Mouse (Mus musculus) kidney, embryonic 14.5 days (tissue): ENCODE data around the gene Ergic1. TPM values are rescaled to one million over a fixed set of nuclear protein-coding genes. Genes with fewer than 3 reads are reported as not detected.

Experiments
- ATAC-seq: fragments of 200-750 bp; cut with Nextera tagmentation; 2 replicates; pipeline ENCODE4 v1.8.0; 2017; ENCODE audit warnings: moderate number of reproducible peaks, mild to moderate bottlenecking, moderate TSS enrichment, moderate library complexity; ENCODE audit not compliant: low FRiP score, low TSS enrichment
- H3K27ac ChIP-seq: fragments of 300-500 bp; sonication (generic); 2 replicates; pipeline ENCODE4 v1.5.1; 2014; ENCODE audit warnings: low read depth, mild to moderate bottlenecking, low read length, moderate library complexity, mixed read lengths
- H3K27me3 ChIP-seq: fragments of 300-500 bp; sonication (generic); 2 replicates; pipeline ENCODE4 v1.6.1; 2014; ENCODE audit warnings: mild to moderate bottlenecking, low read length; ENCODE audit not compliant: control insufficient read depth, insufficient read depth
- H3K36me3 ChIP-seq: fragments of 300-500 bp; sonication (generic); 2 replicates; pipeline ENCODE4 v1.6.1; 2014; ENCODE audit warnings: low read length, mixed read lengths; ENCODE audit not compliant: control insufficient read depth, insufficient read depth
- H3K4me1 ChIP-seq: fragments of 300-500 bp; sonication (generic); 2 replicates; pipeline ENCODE4 v1.6.1; 2014; ENCODE audit warnings: low read length, mixed read lengths; ENCODE audit not compliant: control insufficient read depth, insufficient read depth
- H3K4me2 ChIP-seq: fragments of 300-500 bp; sonication (generic); replicated peaks from 2 replicates; pipeline ENCODE4 v1.6.1; 2014; ENCODE audit warnings: low read depth, mild to moderate bottlenecking, low read length
- H3K4me3 ChIP-seq: fragments of 300-500 bp; sonication (generic); 2 replicates; pipeline ENCODE4 v1.5.1; 2014; ENCODE audit warnings: mild to moderate bottlenecking, low read length
- H3K9ac ChIP-seq: fragments of 300-500 bp; sonication (generic); 2 replicates; pipeline ENCODE4 v1.6.1; 2014; ENCODE audit warnings: low read depth, mild to moderate bottlenecking, low read length, moderate library complexity
- H3K9me3 ChIP-seq: fragments of 300-500 bp; sonication (generic); 2 replicates; pipeline ENCODE4 v1.6.1; 2016; ENCODE audit warnings: low read length; ENCODE audit not compliant: control insufficient read depth
- WGBS: fragments of 180-500 bp; shearing (Covaris S2); extraction: QIAGEN DNeasy Blood & Tissue Kit; methylation state at CpG from one replicate; pipeline ENCODE4 v1.1.7; 2014; 5-methylcytosine and 5-hydroxymethylcytosine counted together
- polyA plus RNA-seq: library from polyadenylated mRNA; unstranded; fragments of >200 nt; fragmentation: Nextera tagmentation; extraction: Ambion mirVana; gene quantifications from 2 replicates; pipeline ENCODE4 v1.2.1, GENCODE M21; 2014

Gene Ergic1
- polyA plus RNA-seq, 1 experiment from 2014 or later: 150 TPM

GRCm38 (mm10) chr17:26618498-26618897 lies 57.2 kb downstream of the Ergic1 start:
- H3K27ac ChIP-seq: no peak overlapping the region
- no peaks in the 10 kb centered on the region for H3K27me3 ChIP-seq
- 83% methylated on average over 5 of the region's 5 CpGs for WGBS
- H3K4me3 ChIP-seq: no peak overlapping the region
- H3K4me2 ChIP-seq: no peak overlapping the region
- H3K36me3 ChIP-seq: peaks cover 52% of the 10 kb centered on the region
- ATAC-seq: no peak
- H3K9me3 ChIP-seq: no peaks in the 10 kb centered on the region
- no peak overlapping the region for H3K9ac ChIP-seq
- H3K4me1 ChIP-seq: no peaks in the 10 kb centered on the region

GRCm38 (mm10) chr17:26619577-26619976 lies 58.3 kb downstream of the Ergic1 start:
- Histone ChIP-seq H3K4me1 (no peaks in the 10 kb centered on the region), H3K27me3 (no peaks in the 10 kb centered on the region), H3K4me3 (no peak overlapping the region), H3K9ac (no peak overlapping the region), H3K36me3 (peaks cover 50% of the 10 kb centered on the region), H3K9me3 (no peaks in the 10 kb centered on the region), H3K4me2 (no peak overlapping the region), H3K27ac (no peak overlapping the region)
- 89% methylated on average over 6 of the region's 6 CpGs for WGBS
- no peak for ATAC-seq

DNA sequence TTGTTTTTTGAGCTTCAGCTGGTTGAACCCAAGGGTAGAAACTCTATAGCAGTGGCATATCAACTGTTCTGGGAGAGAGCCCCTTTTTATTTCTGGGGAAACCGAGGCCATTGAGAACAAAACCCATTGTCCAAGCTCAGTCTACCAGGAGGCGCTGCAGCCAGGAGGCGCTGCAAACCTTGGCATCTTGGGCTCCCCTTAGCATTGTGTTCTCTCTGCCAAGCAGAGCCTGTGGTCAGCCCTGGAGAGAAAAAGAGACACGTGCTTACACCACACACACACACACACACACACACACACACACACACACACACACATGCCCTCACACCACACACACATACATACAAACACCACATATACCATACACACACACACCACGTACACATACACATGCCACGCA lies 59.0 kb downstream of the Ergic1 start:
- peaks cover 50% of the 10 kb centered on the region for H3K36me3 ChIP-seq
- no peak for ATAC-seq
- no peak overlapping the region for H3K4me2 ChIP-seq
- H3K27ac ChIP-seq: no peak overlapping the region
- no peaks in the 10 kb centered on the region for H3K9me3 ChIP-seq
- H3K9ac ChIP-seq: no peak overlapping the region
- no peaks in the 10 kb centered on the region for H3K27me3 ChIP-seq
- H3K4me3 ChIP-seq: no peak overlapping the region
- H3K4me1 ChIP-seq: no peaks in the 10 kb centered on the region
- WGBS: 92% methylated on average over 6 of the region's 6 CpGs

DNA sequence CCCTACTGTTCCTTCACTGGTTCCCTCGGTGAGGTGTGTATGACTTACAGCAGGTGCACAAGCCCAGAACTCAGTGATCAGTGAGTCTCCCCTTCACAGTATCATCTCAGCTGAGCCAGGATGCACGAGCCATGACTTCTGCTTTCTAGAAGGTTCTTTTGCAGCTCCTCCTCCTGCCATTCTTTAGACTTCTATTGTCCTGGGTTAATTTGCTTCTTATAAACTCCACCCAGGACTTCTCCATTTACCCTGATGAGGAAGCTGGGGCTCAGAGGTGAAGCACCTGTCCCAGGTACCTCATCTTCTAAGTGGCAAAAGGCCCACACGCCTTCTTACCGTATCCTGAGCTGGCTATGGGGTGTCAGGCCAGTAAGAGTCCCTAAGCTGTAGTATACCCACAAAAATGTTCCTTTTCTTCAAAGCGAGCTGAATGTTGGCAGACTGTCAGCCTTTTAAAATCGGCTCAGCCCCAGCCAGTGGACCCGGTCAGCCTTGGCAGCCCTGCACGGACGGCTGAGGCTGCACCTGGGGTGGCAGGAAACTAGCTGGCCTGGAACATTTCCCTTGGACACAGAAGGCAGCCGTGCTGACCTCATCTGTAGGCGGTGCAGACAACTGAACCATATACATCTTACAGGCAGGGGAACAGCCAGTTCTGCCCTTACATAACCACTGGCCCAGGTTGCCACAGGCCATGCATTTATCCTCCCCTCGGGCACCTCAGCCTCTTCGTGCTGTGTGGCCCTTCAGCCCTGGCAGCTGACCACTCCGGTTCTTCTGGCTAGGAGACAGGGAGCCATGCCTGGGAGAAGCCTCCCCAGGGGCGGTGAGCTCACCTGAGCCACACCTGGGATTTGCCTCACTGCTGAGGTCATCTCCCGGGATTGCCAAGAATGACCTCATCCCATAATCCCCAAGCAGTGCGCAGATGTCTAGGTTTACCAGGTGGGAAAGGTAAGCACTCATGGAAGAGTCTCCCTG lies 59.8 kb downstream of the Ergic1 start:
- no peaks in the 10 kb centered on the region for H3K9me3 ChIP-seq
- 63% methylated on average over 17 of the region's 17 CpGs for WGBS
- no peaks in the 10 kb centered on the region for H3K4me1 ChIP-seq
- peak; percentile 68; the same call in 1 of the 2 replicates for ATAC-seq
- H3K27ac ChIP-seq: peak overlapping the region; percentile 32; the same call in 1 of the 2 replicates
- H3K4me2 ChIP-seq: no peak overlapping the region
- no peak overlapping the region for H3K4me3 ChIP-seq
- H3K36me3 ChIP-seq: peaks cover 57% of the 10 kb centered on the region
- no peak overlapping the region for H3K9ac ChIP-seq
- no peaks in the 10 kb centered on the region for H3K27me3 ChIP-seq

GRCm38 (mm10) chr17:26621912-26622311 lies 60.6 kb downstream of the Ergic1 start:
- no peak overlapping the region for H3K9ac ChIP-seq
- H3K9me3 ChIP-seq: no peaks in the 10 kb centered on the region
- H3K4me2 ChIP-seq: no peak overlapping the region
- peaks cover 59% of the 10 kb centered on the region for H3K36me3 ChIP-seq
- WGBS: 83% methylated on average over 5 of the region's 5 CpGs
- H3K27ac ChIP-seq: no peak overlapping the region
- H3K4me3 ChIP-seq: no peak overlapping the region
- no peak for ATAC-seq
- H3K27me3 ChIP-seq: no peaks in the 10 kb centered on the region
- H3K4me1 ChIP-seq: no peaks in the 10 kb centered on the region

- Histone ChIP-seq H3K27me3 (no peaks in the 10 kb centered on the region), H3K4me3 (no peak overlapping the region), H3K27ac (no peak overlapping the region), H3K9ac (no peak overlapping the region), H3K36me3 (peaks cover 54% of the 10 kb centered on the region), H3K4me1 (no peaks in the 10 kb centered on the region), H3K4me2 (no peak overlapping the region), H3K9me3 (no peaks in the 10 kb centered on the region)
- no peak for ATAC-seq
- WGBS: 83% methylated on average over 6 of the region's 6 CpGs
These were observed 62.7 kb downstream of the Ergic1 start for GRCm38 (mm10) chr17:26623991-26624390.

DNA sequence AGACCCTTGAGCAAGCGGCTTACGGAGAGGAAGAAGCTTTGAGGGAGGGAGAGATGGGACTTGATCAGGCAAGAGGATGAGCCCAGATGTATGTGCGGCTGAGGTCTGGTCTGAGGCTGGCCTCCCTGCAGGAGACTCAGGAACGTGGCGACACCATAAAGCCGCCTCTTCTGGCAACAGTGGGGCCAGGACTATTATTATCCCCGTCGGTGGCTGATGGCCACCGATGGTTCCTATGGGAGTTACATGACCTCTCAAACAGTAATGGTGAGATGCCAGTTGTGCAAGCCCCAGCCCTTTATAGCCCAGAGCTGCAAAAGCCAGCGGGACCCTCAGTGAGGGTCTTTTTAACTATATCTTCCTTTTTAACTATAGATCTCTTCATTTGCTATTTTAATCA lies 63.7 kb downstream of the Ergic1 start:
- Histone ChIP-seq H3K9ac (no peak overlapping the region), H3K27ac (no peak overlapping the region), H3K9me3 (no peaks in the 10 kb centered on the region), H3K27me3 (no peaks in the 10 kb centered on the region), H3K4me1 (no peaks in the 10 kb centered on the region), H3K4me2 (no peak overlapping the region), H3K4me3 (no peak overlapping the region), H3K36me3 (peaks cover 57% of the 10 kb centered on the region)
- 91% methylated on average over 10 of the region's 10 CpGs for WGBS
- ATAC-seq: no peak

GRCm38 (mm10) chr17:26625521-26626010 lies 64.3 kb downstream of the Ergic1 start:
- H3K27me3 ChIP-seq: no peaks in the 10 kb centered on the region
- no peaks in the 10 kb centered on the region for H3K9me3 ChIP-seq
- ATAC-seq: no peak
- no peaks in the 10 kb centered on the region for H3K4me1 ChIP-seq
- H3K4me2 ChIP-seq: no peak overlapping the region
- H3K4me3 ChIP-seq: no peak overlapping the region
- no peak overlapping the region for H3K9ac ChIP-seq
- 97% methylated on average over 2 of the region's 2 CpGs for WGBS
- peaks cover 62% of the 10 kb centered on the region for H3K36me3 ChIP-seq
- no peak overlapping the region for H3K27ac ChIP-seq

GRCm38 (mm10) chr17:26628479-26628878 lies 67.2 kb downstream of the Ergic1 start:
- Histone ChIP-seq H3K36me3 (peaks cover 74% of the 10 kb centered on the region), H3K27me3 (no peaks in the 10 kb centered on the region), H3K4me2 (no peak overlapping the region), H3K4me3 (no peak overlapping the region), H3K27ac (no peak overlapping the region), H3K9ac (no peak overlapping the region), H3K9me3 (no peaks in the 10 kb centered on the region), H3K4me1 (no peaks in the 10 kb centered on the region)
- no peak for ATAC-seq
- WGBS: 89% methylated on average over 6 of the region's 6 CpGs
